Comparison of ENCODE assay signal across 8 mouse cellular contexts in genomic region chr1:131115932-131116331, GRCm38 (mm10). TPM values are rescaled to one million over a fixed set of nuclear protein-coding genes. Genes with fewer than 3 reads are reported as not detected.
DNase-seq lines count a peak whose midpoint lies in the region; ATAC-seq and TF ChIP-seq lines count a peak whose summit lies in the region.
"Had no signal": no experiment of that assay in that cellular context is flagged by ENCODE, and none has a peak within 500 bp of the region (broad histone marks: within the 10 kb centered on the region; RNA-seq: fewer than 3 reads in every experiment).

No protein-coding gene starts in this region.

- H3K36me3 ChIP-seq in forebrain, embryonic 10.5 days (replicated peaks) = no peaks in the 10 kb centered on the region
- no peaks in the 10 kb centered on the region for H3K36me3 ChIP-seq in hindbrain, postnatal 0 days (ENCODE audit: insufficient read depth, low read length)
- H3K36me3 ChIP-seq in liver, embryonic 11.5 days (ENCODE audit: control insufficient read depth, insufficient read depth, low read length) = no peaks in the 10 kb centered on the region
- no peaks in the 10 kb centered on the region for H3K36me3 ChIP-seq in neural tube, embryonic 11.5 days (ENCODE audit: control insufficient read depth, insufficient read depth, low read length)
- H3K36me3 ChIP-seq: stomach, embryonic 15.5 days had no signal

- H3K4me1 ChIP-seq in forebrain, embryonic 10.5 days = peaks cover 25% of the 10 kb centered on the region
- peaks cover 3% of the 10 kb centered on the region; the same call in 1 of the 2 replicates for H3K4me1 ChIP-seq in hindbrain, postnatal 0 days (ENCODE audit: insufficient read depth, low read length)
- peaks cover 4% of the 10 kb centered on the region; the same call in 1 of the 2 replicates for H3K4me1 ChIP-seq in liver, embryonic 11.5 days (replicated peaks; ENCODE audit: control insufficient read depth, insufficient read depth, low read length)
- H3K4me1 ChIP-seq in neural tube, embryonic 11.5 days (ENCODE audit: control insufficient read depth, insufficient read depth, low read length) = no peaks in the 10 kb centered on the region
- H3K4me1 ChIP-seq: stomach, embryonic 15.5 days had no signal

- H3K9me3 ChIP-seq in forebrain, embryonic 10.5 days = no peaks in the 10 kb centered on the region
- H3K9me3 ChIP-seq in hindbrain, postnatal 0 days (ENCODE audit: low read length) = no peaks in the 10 kb centered on the region
- H3K9me3 ChIP-seq in liver, embryonic 11.5 days (ENCODE audit: control insufficient read depth, low read length) = no peaks in the 10 kb centered on the region
- H3K9me3 ChIP-seq in neural tube, embryonic 11.5 days (ENCODE audit: control insufficient read depth, low read length) = no peaks in the 10 kb centered on the region
- H3K9me3 ChIP-seq: stomach, embryonic 15.5 days had no signal

- WGBS in forebrain, embryonic 10.5 days = 26% methylated on average over 6 of the region's 6 CpGs
- WGBS in hindbrain, postnatal 0 days = 15% methylated on average over 6 of the region's 6 CpGs
- WGBS in liver, embryonic 11.5 days = 15% methylated on average over 6 of the region's 6 CpGs
- 16% methylated on average over 6 of the region's 6 CpGs for WGBS in neural tube, embryonic 11.5 days

- peak; percentile 91 for DNase-seq in 3T3-L1 (ENCODE audit: low read depth, low spot score)
- DNase-seq in CD4-positive helper T cell, adult 2 months (ENCODE audit: low read depth, low spot score) = peak; percentile 81
- DNase-seq in brain, embryonic 14.5 days (ENCODE audit: low read depth) = peak; percentile 91
- DNase-seq in forebrain, embryonic 10.5 days (ENCODE audit: extremely low spot score, low spot score) = peak; percentile 62
- DNase-seq in hindbrain, postnatal 0 days (ENCODE audit: low spot score) = peak; percentile 89
- peak; percentile 58 for DNase-seq in liver, embryonic 11.5 days (ENCODE audit: low spot score)
- peak; percentile 76 for DNase-seq in neural tube, embryonic 11.5 days (ENCODE audit: low spot score)

- no peak for TF ChIP-seq POLR2A in brain, embryonic 14.5 days (IDR thresholded peaks at IDR 0.05; ENCODE audit: borderline replicate concordance, extremely low read depth, insufficient read depth, insufficient read length, poor library complexity, severe bottlenecking)

- 0 out of 2 replicates have a peak, but pooled peaks cover 3% of the 10 kb centered on the region for H3K27me3 ChIP-seq in forebrain, embryonic 10.5 days (ENCODE audit: poor library complexity, severe bottlenecking)
- no peaks in the 10 kb centered on the region for H3K27me3 ChIP-seq in hindbrain, postnatal 0 days (ENCODE audit: insufficient read depth, low read length)
- no peaks in the 10 kb centered on the region for H3K27me3 ChIP-seq in liver, embryonic 11.5 days (replicated peaks; ENCODE audit: control insufficient read depth, insufficient read depth, low read length)
- no peaks in the 10 kb centered on the region for H3K27me3 ChIP-seq in neural tube, embryonic 11.5 days (ENCODE audit: control insufficient read depth, insufficient read depth, low read length)
- H3K27me3 ChIP-seq: stomach, embryonic 15.5 days had no signal

- H3K27ac ChIP-seq in forebrain, embryonic 10.5 days = no peak overlapping the region
- no peak overlapping the region for H3K27ac ChIP-seq in hindbrain, postnatal 0 days
- no peak overlapping the region for H3K27ac ChIP-seq in liver, embryonic 11.5 days (ENCODE audit: low read depth, low read length)
- H3K27ac ChIP-seq in neural tube, embryonic 11.5 days (ENCODE audit: low read depth, low read length) = no peak overlapping the region
- H3K27ac ChIP-seq: stomach, embryonic 15.5 days had no signal

- peak; percentile 57 for ATAC-seq in hindbrain, postnatal 0 days
- ATAC-seq in liver, embryonic 11.5 days (replicated peaks; ENCODE audit: low FRiP score) = peak; percentile 35; the same call in 1 of the 2 replicates
- 0 out of 2 replicates have a peak, but pooled peaks have one; percentile 43 for ATAC-seq in neural tube, embryonic 11.5 days (ENCODE audit: insufficient read depth, low FRiP score, low TSS enrichment)

- H3K4me2 ChIP-seq in hindbrain, postnatal 0 days (ENCODE audit: low read depth, low read length) = no peak overlapping the region
- H3K4me2 ChIP-seq in liver, embryonic 11.5 days = no peak overlapping the region
- H3K4me2 ChIP-seq in neural tube, embryonic 11.5 days (ENCODE audit: low read depth) = no peak overlapping the region
- H3K4me2 ChIP-seq: stomach, embryonic 15.5 days had no signal

- no peak overlapping the region for H3K9ac ChIP-seq in hindbrain, postnatal 0 days (replicated peaks; ENCODE audit: low read length)
- H3K9ac ChIP-seq in liver, embryonic 11.5 days (ENCODE audit: low read depth, low read length) = no peak overlapping the region
- H3K9ac ChIP-seq in neural tube, embryonic 11.5 days (ENCODE audit: low read length) = no peak overlapping the region
- H3K9ac ChIP-seq: stomach, embryonic 15.5 days had no signal

- H3K4me3 ChIP-seq in forebrain, embryonic 10.5 days = no peak overlapping the region
- H3K4me3 ChIP-seq in hindbrain, postnatal 0 days (ENCODE audit: low read length) = no peak overlapping the region
- no peak overlapping the region for H3K4me3 ChIP-seq in liver, embryonic 11.5 days (ENCODE audit: low read depth, low read length)
- H3K4me3 ChIP-seq in neural tube, embryonic 11.5 days (ENCODE audit: low read depth, low read length) = no peak overlapping the region
- H3K4me3 ChIP-seq: stomach, embryonic 15.5 days had no signal

- peak; percentile 83; the same call in 1 of the 2 replicates for TF ChIP-seq CTCF in brain, embryonic 14.5 days (IDR thresholded peaks at IDR 0.05; ENCODE audit: borderline replicate concordance, extremely low read depth, insufficient read depth, insufficient read length)
- TF ChIP-seq CTCF in hindbrain, postnatal 0 days (IDR thresholded peaks at IDR 0.05; ENCODE audit: low read depth) = peak; percentile 88

RNA-seq across cellular contexts. Expression of gene Mapkapk2, which starts 18.3 kb away (rescaled TPM):
- 50.5 and 52.9 TPM in 2 replicates for polyA plus RNA-seq in brain, embryonic 14.5 days (2012; rRNA removed)
- polyA plus RNA-seq in forebrain, embryonic 10.5 days (2016; fragmentation: Nextera tagmentation; extraction: Ambion mirVana) = 41.1 and 41.3 TPM in 2 replicates
- total RNA-seq in hindbrain, postnatal 0 days (2014; rRNA removed) = 71.1 and 74.2 TPM in 2 replicates
- polyA plus RNA-seq in hindbrain, postnatal 0 days (2015; fragmentation: Nextera tagmentation; extraction: Ambion mirVana) = 19.7 and 21.2 TPM in 2 replicates
- 26.9 and 30.1 TPM in 2 replicates for polyA plus RNA-seq in liver, embryonic 11.5 days (2014; fragmentation: Nextera tagmentation; extraction: Ambion mirVana)
- polyA plus RNA-seq in neural tube, embryonic 11.5 days (2014; fragmentation: Nextera tagmentation; extraction: Ambion mirVana) = 36.5 and 39.7 TPM in 2 replicates

RNA-seq across cellular contexts. Expression of gene Dyrk3, which starts 22.2 kb away (rescaled TPM):
- 12.7 and 13.6 TPM in 2 replicates for polyA plus RNA-seq in brain, embryonic 14.5 days (2012; rRNA removed)
- 13.3 and 15.5 TPM in 2 replicates for polyA plus RNA-seq in forebrain, embryonic 10.5 days (2016; fragmentation: Nextera tagmentation; extraction: Ambion mirVana)
- total RNA-seq in hindbrain, postnatal 0 days (2014; rRNA removed) = 8.9 and 9.3 TPM in 2 replicates
- polyA plus RNA-seq in hindbrain, postnatal 0 days (2015; fragmentation: Nextera tagmentation; extraction: Ambion mirVana) = 10.2 and 11.1 TPM in 2 replicates
- 11.7 and 16.2 TPM in 2 replicates for polyA plus RNA-seq in liver, embryonic 11.5 days (2014; fragmentation: Nextera tagmentation; extraction: Ambion mirVana)
- 10.4 and 11.3 TPM in 2 replicates for polyA plus RNA-seq in neural tube, embryonic 11.5 days (2014; fragmentation: Nextera tagmentation; extraction: Ambion mirVana)

RNA-seq across cellular contexts. Expression of gene Eif2d, which starts 37.0 kb away (rescaled TPM):
- polyA plus RNA-seq in brain, embryonic 14.5 days (2012; rRNA removed) = 53.0 and 69.8 TPM in 2 replicates
- 66.9 and 70.2 TPM in 2 replicates for polyA plus RNA-seq in forebrain, embryonic 10.5 days (2016; fragmentation: Nextera tagmentation; extraction: Ambion mirVana)
- total RNA-seq in hindbrain, postnatal 0 days (2014; rRNA removed) = 38.1 and 39.7 TPM in 2 replicates
- polyA plus RNA-seq in hindbrain, postnatal 0 days (2015; fragmentation: Nextera tagmentation; extraction: Ambion mirVana) = 42.8 and 44.4 TPM in 2 replicates
- 61.4 and 62.5 TPM in 2 replicates for polyA plus RNA-seq in liver, embryonic 11.5 days (2014; fragmentation: Nextera tagmentation; extraction: Ambion mirVana)
- polyA plus RNA-seq in neural tube, embryonic 11.5 days (2014; fragmentation: Nextera tagmentation; extraction: Ambion mirVana) = 55.0 and 58.5 TPM in 2 replicates
